ENCODE assay signal across 8 mouse cellular contexts in the genomic region with DNA sequence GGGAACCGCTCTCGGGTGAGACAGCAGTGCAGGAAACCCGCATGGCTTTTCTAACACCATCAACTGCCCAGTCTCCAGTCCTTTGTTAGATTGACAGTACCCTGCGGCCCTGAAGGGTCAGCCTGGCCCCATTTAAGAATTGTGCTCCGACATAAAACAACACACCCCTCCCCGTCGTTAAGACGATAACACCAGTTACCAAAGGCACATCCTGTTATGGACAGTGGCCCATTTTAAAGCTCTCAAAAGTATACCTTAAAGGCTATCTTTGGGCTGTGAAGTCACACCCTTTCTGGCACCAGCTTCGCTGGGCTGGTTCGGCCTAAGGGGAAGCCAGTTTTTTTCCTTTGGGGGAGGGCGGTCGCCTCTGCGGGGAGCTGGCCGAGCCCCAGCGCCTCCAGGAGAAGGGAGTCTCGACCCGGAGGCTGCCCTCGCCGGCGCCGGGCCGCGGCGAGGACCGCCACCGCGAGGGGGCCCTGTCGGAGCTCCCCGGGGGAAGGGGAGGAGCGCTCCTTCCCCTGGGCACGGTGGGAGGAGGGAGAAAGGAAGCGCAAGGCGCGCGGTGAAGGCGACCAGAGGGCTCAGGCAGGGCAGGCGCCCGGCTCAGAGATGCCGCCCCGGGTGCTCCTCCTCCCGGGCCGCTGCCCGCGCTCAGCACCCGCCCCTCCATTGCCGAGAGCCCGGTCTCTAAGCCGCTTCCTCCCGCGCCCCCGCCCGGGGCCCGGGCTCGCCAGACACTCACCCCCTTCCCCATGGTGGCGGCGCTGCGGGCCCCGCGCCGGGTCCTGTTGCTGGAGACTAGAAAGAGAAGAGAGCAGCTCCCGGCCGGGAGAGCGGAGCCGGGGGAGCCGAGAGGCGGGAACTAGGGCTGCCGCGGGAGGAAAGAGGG. TPM values are rescaled to one million over a fixed set of nuclear protein-coding genes. Genes with fewer than 3 reads are reported as not detected.
A peak's percentile ranks its signal among the peaks of the same experiment; 100 is the strongest.
DNase-seq lines count a peak whose midpoint lies in the region; ATAC-seq and TF ChIP-seq lines count a peak whose summit lies in the region.

No protein-coding gene starts in this region.

- H3K9me3 ChIP-seq in G1E (replicated peaks) = no peaks in the 10 kb centered on the region
- no peaks in the 10 kb centered on the region for H3K9me3 ChIP-seq in forebrain, embryonic 15.5 days

- peaks cover 20% of the 10 kb centered on the region for H3K27me3 ChIP-seq in G1E (ENCODE audit: insufficient read depth, low read length)
- H3K27me3 ChIP-seq in forebrain, embryonic 15.5 days = no peaks in the 10 kb centered on the region

- H3K27ac ChIP-seq in forebrain, embryonic 15.5 days (replicated peaks) = peak overlapping the region; percentile 96

- TF ChIP-seq CTCF in G1E (IDR thresholded peaks at IDR 0.05; ENCODE audit: low read depth, low read length) = no peak

- intact Hi-C loops in heart, postnatal 25 days (cut with DNase I) = loop anchor here (2.0 kb wide), 3 partner anchors 51 to 201 kb away; no protein-coding TSS in a partner anchor

- H3K9ac ChIP-seq in forebrain, embryonic 15.5 days (replicated peaks) = peak overlapping the region; percentile 91

- peak; percentile 92 for DNase-seq in G1E (ENCODE audit: low spot score)
- DNase-seq in cerebellum, adult 11 months = peak; percentile 88
- peak; percentile 79 for DNase-seq in heart, postnatal 25 days (ENCODE audit: low spot score)
- DNase-seq in layer of hippocampus, adult 8-10 months (ENCODE audit: low spot score in 2 of 2) = peak; percentile 47 to 57
- DNase-seq in lung, postnatal 10 days = peak; percentile 89
- DNase-seq in ovary, postnatal 14 days (ENCODE audit: low spot score) = peak; percentile 63
- DNase-seq in thymus, postnatal 36 days = peak; percentile 88 to 91

- peak overlapping the region; percentile 82 for H3K4me2 ChIP-seq in forebrain, embryonic 15.5 days (replicated peaks)

- peak; percentile 57; the same call in 1 of the 2 replicates for ATAC-seq in G1E (ENCODE audit: extremely low read depth, insufficient number of reproducible peaks, low FRiP score, poor library complexity, severe bottlenecking)
- peak; percentile 81 for ATAC-seq in forebrain, embryonic 15.5 days (replicated peaks)

- under 1% methylated on average over 51 of the region's 68 CpGs for WGBS in forebrain, embryonic 15.5 days

- H3K4me3 ChIP-seq in G1E (ENCODE audit: low read depth, low read length) = peak overlapping the region; percentile 79
- H3K4me3 ChIP-seq in forebrain, embryonic 15.5 days = peak overlapping the region; percentile 79

- peaks cover 31% of the 10 kb centered on the region for H3K36me3 ChIP-seq in G1E (replicated peaks)
- no peaks in the 10 kb centered on the region for H3K36me3 ChIP-seq in forebrain, embryonic 15.5 days

- peaks cover 66% of the 10 kb centered on the region for H3K4me1 ChIP-seq in G1E (ENCODE audit: insufficient read depth, low read depth, low read length)
- H3K4me1 ChIP-seq in forebrain, embryonic 15.5 days = peaks cover 57% of the 10 kb centered on the region

RNA-seq across cellular contexts. Expression of a gene that starts 0.6 kb away (rescaled TPM):
- 49.3 and 50.5 TPM in 2 replicates for total RNA-seq in G1E (2014; fragmentation: Nextera tagmentation)
- total RNA-seq in G1E (2017) = 71.8 and 76.1 TPM in 2 replicates
- polyA plus RNA-seq in G1E (2012) = 187 and 225 TPM in 2 replicates
- 39.7 and 43.7 TPM in 2 replicates for polyA plus RNA-seq in forebrain, embryonic 15.5 days (2015; fragmentation: Nextera tagmentation; extraction: Ambion mirVana)
- total RNA-seq in heart, postnatal 25 days (2021) = 100 to 1,000 TPM; 660 to 766 TPM
- total RNA-seq in layer of hippocampus, adult 8-10 months (2022) = 100 to 1,000 TPM; 480 to 507 (median 482) TPM

Comparison
In these comparisons a context has a peak if more than half of its experiments do, and no peak if none do; other contexts are left out.
1. Peak in every context shown above with its lines: DNase-seq, ATAC-seq, H3K4me3 ChIP-seq and H3K27ac ChIP-seq.
2. RNA of a gene that starts 0.6 kb away (total RNA-seq): 660 to 766 TPM in heart, postnatal 25 days and 480 to 507 TPM in layer of hippocampus, adult 8-10 months; 49.3 to 76.1 TPM in G1E; every median in the first group is over 4 times any median in the second.